Mouse (Mus musculus): ENCODE results near the gene Ahnak. TPM values are rescaled to one million over a fixed set of nuclear protein-coding genes. Genes with fewer than 3 reads are reported as not detected.

Gene Ahnak
- total RNA-seq, 1 experiment, result 155 TPM

GRCm38 (mm10) chr19:9055703-9056355, 66.7 kb downstream of the Ahnak start:
- Histone ChIP-seq H3K36me3 (ENCODE audit: control insufficient read depth, insufficient read depth, low read length, poor library complexity, severe bottlenecking) (no peaks in the 10 kb centered on the region), H3K9me3 (ENCODE audit: control insufficient read depth, insufficient read depth, low read depth, low read length) (no peaks in the 10 kb centered on the region), H3K9ac (ENCODE audit: insufficient read depth, low read depth, low read length, poor library complexity, severe bottlenecking) (no peak overlapping the region), H3K27ac (ENCODE audit: insufficient read depth, low read depth, low read length, poor library complexity, severe bottlenecking) (no peak overlapping the region), H3K4me1 (ENCODE audit: control insufficient read depth in 2 of 2, insufficient read depth in 2 of 2, low read length in 2 of 2, poor library complexity in 1 of 2) (peaks cover 6 to 7% of the 10 kb centered on the region in 2 experiments; a peak in 2 of 4 replicates), H3K4me3 (ENCODE audit: insufficient read depth in 1 of 2, low read depth in 1 of 2, low read length in 2 of 2, poor library complexity in 1 of 2, severe bottlenecking in 1 of 2) (no peak overlapping the region)
- no peak for DNase-seq (ENCODE audit: low read depth, low spot score)
- in situ Hi-C loops (cut with MboI; ENCODE audit: low sequenced_read_pairs in 2 of 2, unreplicated experiment in 2 of 2), result no loop called here
- TF ChIP-seq HCFC1 (IDR thresholded peaks at IDR 0.05; ENCODE audit: borderline replicate concordance, insufficient read depth, low read length) (no peak), CHD2 (IDR thresholded peaks at IDR 0.05; ENCODE audit: low read depth, low read length) (no peak), MAFK (IDR thresholded peaks at IDR 0.05; ENCODE audit: insufficient read depth, low read depth, low read length) (no peak), ZC3H11A (IDR thresholded peaks at IDR 0.05; ENCODE audit: borderline replicate concordance, low read depth, low read length) (no peak), ZNF384 (IDR thresholded peaks at IDR 0.05; ENCODE audit: low read depth, low read length) (no peak)

DNA sequence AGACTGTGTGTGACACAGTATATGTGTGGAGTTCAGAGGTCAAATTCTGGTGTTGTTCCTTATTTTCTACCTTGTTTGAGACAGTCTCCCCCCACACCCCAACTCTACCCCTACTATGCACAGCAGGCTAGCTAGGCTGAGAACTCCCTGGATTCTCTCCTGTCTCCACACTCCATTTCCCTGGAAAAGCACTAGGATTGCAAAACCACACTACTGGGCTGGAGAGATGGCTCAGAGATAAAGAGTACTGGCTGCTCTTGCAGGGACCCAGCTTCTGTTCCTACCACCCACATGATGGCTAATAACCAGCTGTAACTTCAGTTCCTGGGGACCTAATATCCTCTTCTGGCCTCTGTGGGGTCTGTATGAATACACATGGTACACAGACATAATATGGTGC, 68.6 kb downstream of the Ahnak start:
- H3K4me1 ChIP-seq (ENCODE audit: control insufficient read depth in 2 of 2, insufficient read depth in 2 of 2, low read length in 2 of 2, poor library complexity in 1 of 2), result peaks cover 6 to 7% of the 10 kb centered on the region in 2 experiments; a peak in 2 of 4 replicates
- H3K27ac ChIP-seq (ENCODE audit: insufficient read depth, low read depth, low read length, poor library complexity, severe bottlenecking), result no peak overlapping the region
- TF ChIP-seq HCFC1 (IDR thresholded peaks at IDR 0.05; ENCODE audit: borderline replicate concordance, insufficient read depth, low read length) (no peak), ZNF384 (IDR thresholded peaks at IDR 0.05; ENCODE audit: low read depth, low read length) (no peak), MAFK (IDR thresholded peaks at IDR 0.05; ENCODE audit: insufficient read depth, low read depth, low read length) (no peak), CHD2 (IDR thresholded peaks at IDR 0.05; ENCODE audit: low read depth, low read length) (no peak), ZC3H11A (IDR thresholded peaks at IDR 0.05; ENCODE audit: borderline replicate concordance, low read depth, low read length) (no peak)
- H3K4me3 ChIP-seq (ENCODE audit: insufficient read depth in 1 of 2, low read depth in 1 of 2, low read length in 2 of 2, poor library complexity in 1 of 2, severe bottlenecking in 1 of 2), result no peak overlapping the region
- no peak for DNase-seq (ENCODE audit: low read depth, low spot score)
- no peaks in the 10 kb centered on the region for H3K36me3 ChIP-seq (ENCODE audit: control insufficient read depth, insufficient read depth, low read length, poor library complexity, severe bottlenecking)
- H3K9ac ChIP-seq (ENCODE audit: insufficient read depth, low read depth, low read length, poor library complexity, severe bottlenecking), result no peak overlapping the region
- in situ Hi-C loops (cut with MboI; ENCODE audit: low sequenced_read_pairs in 2 of 2, unreplicated experiment in 2 of 2), result no loop called here
- no peaks in the 10 kb centered on the region for H3K9me3 ChIP-seq (ENCODE audit: control insufficient read depth, insufficient read depth, low read depth, low read length)

DNA sequence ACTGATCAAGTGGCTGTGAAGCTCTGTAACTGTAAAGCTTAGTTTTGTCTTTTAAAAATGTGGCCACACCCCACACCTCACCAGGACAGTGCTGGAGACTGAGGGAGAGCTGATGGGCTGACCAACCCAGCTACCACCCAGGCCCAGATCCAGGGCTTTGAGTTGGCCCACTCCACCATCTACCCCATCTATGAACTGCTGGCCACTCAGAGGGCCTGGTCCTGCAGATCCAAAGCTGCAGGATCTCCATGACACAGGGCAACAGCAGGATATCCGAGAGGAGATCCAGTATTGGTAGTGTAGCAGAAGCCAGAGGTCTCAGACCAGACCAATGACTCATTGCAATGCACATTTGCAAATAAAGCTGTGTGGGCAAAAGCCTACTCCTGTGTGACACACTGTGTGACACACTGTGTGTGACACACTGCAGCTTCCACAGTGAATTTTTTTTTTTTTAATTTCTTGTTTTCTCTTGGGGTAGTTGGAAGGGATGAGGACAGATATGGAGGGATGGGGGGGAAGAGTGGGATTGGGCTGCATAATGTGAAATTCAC, 69.3 kb downstream of the Ahnak start:
- Histone ChIP-seq H3K27ac (ENCODE audit: insufficient read depth, low read depth, low read length, poor library complexity, severe bottlenecking) (no peak overlapping the region), H3K4me1 (ENCODE audit: control insufficient read depth in 2 of 2, insufficient read depth in 2 of 2, low read length in 2 of 2, poor library complexity in 1 of 2) (peaks cover 4 to 7% of the 10 kb centered on the region in 2 experiments; a peak in 2 of 4 replicates), H3K9me3 (ENCODE audit: control insufficient read depth, insufficient read depth, low read depth, low read length) (no peaks in the 10 kb centered on the region), H3K36me3 (ENCODE audit: control insufficient read depth, insufficient read depth, low read length, poor library complexity, severe bottlenecking) (no peaks in the 10 kb centered on the region), H3K9ac (ENCODE audit: insufficient read depth, low read depth, low read length, poor library complexity, severe bottlenecking) (no peak overlapping the region), H3K4me3 (ENCODE audit: insufficient read depth in 1 of 2, low read depth in 1 of 2, low read length in 2 of 2, poor library complexity in 1 of 2, severe bottlenecking in 1 of 2) (no peak overlapping the region)
- TF ChIP-seq CHD2 (IDR thresholded peaks at IDR 0.05; ENCODE audit: low read depth, low read length), result no peak
- no peak for TF ChIP-seq ZNF384 (IDR thresholded peaks at IDR 0.05; ENCODE audit: low read depth, low read length)
- TF ChIP-seq HCFC1 (IDR thresholded peaks at IDR 0.05; ENCODE audit: borderline replicate concordance, insufficient read depth, low read length), result no peak
- no peak for TF ChIP-seq ZC3H11A (IDR thresholded peaks at IDR 0.05; ENCODE audit: borderline replicate concordance, low read depth, low read length)
- no peak for TF ChIP-seq MAFK (IDR thresholded peaks at IDR 0.05; ENCODE audit: insufficient read depth, low read depth, low read length)
- no peak for DNase-seq (ENCODE audit: low read depth, low spot score)
- in situ Hi-C loops (cut with MboI; ENCODE audit: low sequenced_read_pairs in 2 of 2, unreplicated experiment in 2 of 2), result no loop called here

GRCm38 (mm10) chr19:9058944-9059343, 69.9 kb downstream of the Ahnak start:
- in situ Hi-C loops (cut with MboI; ENCODE audit: low sequenced_read_pairs in 2 of 2, unreplicated experiment in 2 of 2), result no loop called here
- Histone ChIP-seq H3K4me1 (ENCODE audit: control insufficient read depth in 2 of 2, insufficient read depth in 2 of 2, low read length in 2 of 2, poor library complexity in 1 of 2) (peaks cover 4 to 7% of the 10 kb centered on the region in 2 experiments; a peak in 2 of 4 replicates), H3K9ac (ENCODE audit: insufficient read depth, low read depth, low read length, poor library complexity, severe bottlenecking) (no peak overlapping the region), H3K27ac (ENCODE audit: insufficient read depth, low read depth, low read length, poor library complexity, severe bottlenecking) (no peak overlapping the region), H3K36me3 (ENCODE audit: control insufficient read depth, insufficient read depth, low read length, poor library complexity, severe bottlenecking) (no peaks in the 10 kb centered on the region), H3K9me3 (ENCODE audit: control insufficient read depth, insufficient read depth, low read depth, low read length) (no peaks in the 10 kb centered on the region), H3K4me3 (ENCODE audit: insufficient read depth in 1 of 2, low read depth in 1 of 2, low read length in 2 of 2, poor library complexity in 1 of 2, severe bottlenecking in 1 of 2) (no peak overlapping the region)
- TF ChIP-seq CHD2 (IDR thresholded peaks at IDR 0.05; ENCODE audit: low read depth, low read length) (no peak), MAFK (IDR thresholded peaks at IDR 0.05; ENCODE audit: insufficient read depth, low read depth, low read length) (no peak), ZNF384 (IDR thresholded peaks at IDR 0.05; ENCODE audit: low read depth, low read length) (no peak)
- no peak for DNase-seq (ENCODE audit: low read depth, low spot score)

Data from ES-E14 (cell line).